Mouse (Mus musculus): ENCODE measurements around the gene Msh5.
"Not testable (repeated sequence)": the region's sequence is repeated elsewhere in the genome, so short reads cannot be mapped to it uniquely, and the experiment has no call there.

Gene Msh5

GRCm38 (mm10) chr17:35023756-35024155 is 22.8 kb downstream of the Msh5 start:
- no peak for DNase-seq (ENCODE audit: low spot score in 2 of 2)

- DNase-seq (ENCODE audit: low spot score in 2 of 2), result no peak
Measured at GRCm38 (mm10) chr17:35023221-35023620, 23.3 kb downstream of the Msh5 start.

- no peak for DNase-seq (ENCODE audit: low spot score in 2 of 2)
Measured at GRCm38 (mm10) chr17:35022541-35023060, 23.9 kb downstream of the Msh5 start.

GRCm38 (mm10) chr17:35021842-35022477 is 24.6 kb downstream of the Msh5 start:
- no peak for DNase-seq (ENCODE audit: low spot score in 2 of 2)

GRCm38 (mm10) chr17:35021163-35021808 is 25.3 kb downstream of the Msh5 start:
- DNase-seq (ENCODE audit: low spot score in 2 of 2), result peak; percentile 74 to 84

GRCm38 (mm10) chr17:35020551-35020950 is 26.0 kb downstream of the Msh5 start:
- no peak for DNase-seq (ENCODE audit: low spot score in 2 of 2)

GRCm38 (mm10) chr17:35019894-35020293 is 26.7 kb downstream of the Msh5 start:
- DNase-seq (ENCODE audit: low spot score in 2 of 2), result no peak

GRCm38 (mm10) chr17:35018171-35018570 is 28.4 kb downstream of the Msh5 start:
- no peak for DNase-seq (ENCODE audit: low spot score in 2 of 2)

GRCm38 (mm10) chr17:35017706-35018030 is 28.9 kb downstream of the Msh5 start:
- DNase-seq (ENCODE audit: low spot score in 2 of 2), result no peak

GRCm38 (mm10) chr17:35016791-35017705 is 29.5 kb downstream of the Msh5 start:
- no peak for DNase-seq (ENCODE audit: low spot score in 2 of 2)

- DNase-seq (ENCODE audit: low spot score in 2 of 2), result no peak
Measured at GRCm38 (mm10) chr17:35016376-35016775, 30.2 kb downstream of the Msh5 start, which contains the start of gene Vwa7. TSS of gene Vwa7 (plus strand) at chr17:35016579.

- DNase-seq (ENCODE audit: low spot score in 2 of 2), result no peak
Measured at GRCm38 (mm10) chr17:35015296-35015695, 31.2 kb downstream of the Msh5 start.

- DNase-seq (ENCODE audit: low spot score in 2 of 2), result no peak
Measured at GRCm38 (mm10) chr17:35013221-35013620, 33.3 kb downstream of the Msh5 start.

- DNase-seq (ENCODE audit: low spot score in 2 of 2), result no peak
Measured at GRCm38 (mm10) chr17:35012430-35012829, 34.1 kb downstream of the Msh5 start.

- DNase-seq (ENCODE audit: low spot score in 2 of 2), result no peak
Measured at GRCm38 (mm10) chr17:35011440-35011839, 35.1 kb downstream of the Msh5 start.

GRCm38 (mm10) chr17:35009586-35009985 is 37.0 kb downstream of the Msh5 start:
- no peak for DNase-seq (ENCODE audit: low spot score in 2 of 2)

- no peak for DNase-seq (ENCODE audit: low spot score in 2 of 2)
Measured at GRCm38 (mm10) chr17:35007387-35007991, 39.1 kb downstream of the Msh5 start.

- not testable (repeated sequence) for DNase-seq (ENCODE audit: low spot score in 2 of 2)
Measured at GRCm38 (mm10) chr17:35005902-35006301, 40.6 kb downstream of the Msh5 start.

- DNase-seq (ENCODE audit: low spot score in 2 of 2), result no peak
Measured at GRCm38 (mm10) chr17:35005158-35005557, 41.4 kb downstream of the Msh5 start.

- DNase-seq (ENCODE audit: low spot score in 2 of 2), result no peak
Measured at GRCm38 (mm10) chr17:35004075-35004717, 42.3 kb downstream of the Msh5 start.

Data from natural killer cell, adult 2 months (primary cell).